Mouse (Mus musculus): Measurements from ENCODE around the gene Ropn1. TPM values are rescaled to one million over a fixed set of nuclear protein-coding genes. Genes with fewer than 3 reads are reported as not detected.
"Not testable (repeated sequence)": the region's sequence is repeated elsewhere in the genome, so short reads cannot be mapped to it uniquely, and the experiment has no call there.

The Ropn1 gene
- polyA plus RNA-seq, 1 experiment from 2014 or later = not detected

DNA sequence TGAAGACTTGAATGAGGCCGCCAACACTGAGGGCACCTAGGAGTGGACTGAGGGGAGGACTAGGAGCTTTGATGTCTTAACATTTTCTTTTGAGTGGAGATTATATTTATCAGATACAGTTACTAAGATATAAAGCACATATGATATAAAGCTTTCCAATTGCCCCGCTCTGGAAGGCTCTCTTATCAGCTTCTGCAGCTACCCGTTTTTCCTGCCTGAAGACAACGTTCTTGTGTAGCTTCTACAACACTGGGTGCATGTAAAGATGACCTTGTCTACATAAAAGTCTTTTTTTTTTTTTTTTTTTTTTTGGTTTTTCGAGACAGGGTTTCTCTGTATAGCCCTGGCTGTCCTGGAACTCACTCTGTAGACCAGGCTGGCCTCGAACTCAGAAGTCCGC, 44.8 kb downstream of the Ropn1 start:
- 98% methylated on average over 6 of the region's 7 CpGs for WGBS
- H3K4me1 ChIP-seq (replicated peaks) = peaks cover 6% of the 10 kb centered on the region
- ATAC-seq = no peak
- H3K36me3 ChIP-seq = peaks cover 8% of the 10 kb centered on the region; the same call in 1 of the 2 replicates
- H3K4me2 ChIP-seq (replicated peaks) = no peak overlapping the region
- H3K27ac ChIP-seq = no peak overlapping the region
- H3K9ac ChIP-seq (replicated peaks) = no peak overlapping the region
- no peaks in the 10 kb centered on the region for H3K9me3 ChIP-seq
- no peaks in the 10 kb centered on the region for H3K27me3 ChIP-seq
- no peak overlapping the region for H3K4me3 ChIP-seq (replicated peaks)

DNA sequence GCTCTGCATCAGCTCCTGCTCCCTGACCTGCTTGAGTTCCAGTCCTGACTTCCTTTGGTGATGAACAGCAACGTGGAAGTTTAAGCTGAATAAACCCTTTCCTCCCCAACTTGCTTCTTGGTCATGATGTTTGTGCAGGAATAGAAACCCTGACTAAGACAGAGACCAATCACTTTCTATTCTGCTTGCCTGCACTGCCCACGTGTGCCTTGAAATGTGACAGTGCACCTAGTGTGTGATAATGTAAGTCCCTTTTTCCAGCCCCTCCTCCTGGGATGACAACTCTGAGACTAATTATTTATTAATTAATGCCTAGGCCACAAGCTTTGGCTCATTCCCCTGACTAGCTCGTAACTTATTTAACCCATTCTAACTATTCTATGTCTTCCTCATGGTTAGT, 49.0 kb downstream of the Ropn1 start:
- WGBS = 81% methylated on average over 3 of the region's 3 CpGs
- H3K4me3 ChIP-seq (replicated peaks); H3K9me3 ChIP-seq; H3K27me3 ChIP-seq; ATAC-seq; H3K36me3 ChIP-seq; H3K9ac ChIP-seq (replicated peaks); H3K27ac ChIP-seq; H3K4me2 ChIP-seq (replicated peaks); H3K4me1 ChIP-seq (replicated peaks): not testable (repeated sequence)

DNA sequence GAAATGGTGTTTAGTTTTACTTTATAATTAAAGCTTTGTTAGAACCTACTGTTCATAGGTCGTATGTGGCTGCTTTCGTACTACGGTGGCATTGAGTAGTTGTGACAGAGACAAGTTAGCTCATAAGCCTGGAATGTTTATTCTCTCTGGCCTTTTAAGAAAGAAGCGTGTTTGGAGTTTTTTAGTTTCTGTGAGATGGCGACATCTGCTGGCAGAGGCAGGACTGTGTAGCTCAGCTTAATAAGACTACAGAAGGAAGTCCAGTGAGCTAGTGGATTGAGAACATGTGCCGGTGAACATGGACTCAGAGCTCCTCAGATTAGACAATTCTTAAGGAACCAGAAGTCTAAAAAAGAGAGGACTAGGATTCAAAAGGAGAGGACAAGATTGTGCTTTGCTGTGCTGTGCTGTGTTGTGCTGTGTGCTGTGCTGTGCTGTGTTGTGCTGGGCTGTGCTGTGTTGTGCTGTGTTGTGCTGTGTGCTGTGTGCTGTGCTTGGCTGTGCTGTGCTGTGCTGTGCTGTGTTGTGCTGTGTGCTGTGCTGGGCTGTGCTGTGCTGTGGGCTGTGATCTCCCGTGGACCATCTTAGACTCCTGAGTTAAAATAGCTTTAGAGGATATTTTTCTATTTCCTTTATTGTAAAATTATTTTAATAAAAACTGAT, 50.6 kb downstream of the Ropn1 start:
- H3K27ac ChIP-seq = no peak overlapping the region
- H3K36me3 ChIP-seq = peaks cover 12% of the 10 kb centered on the region
- no peaks in the 10 kb centered on the region for H3K27me3 ChIP-seq
- H3K4me3 ChIP-seq (replicated peaks) = no peak overlapping the region
- no peaks in the 10 kb centered on the region for H3K9me3 ChIP-seq
- no peak overlapping the region for H3K4me2 ChIP-seq (replicated peaks)
- WGBS = 31% methylated on average over 7 of the region's 7 CpGs
- no peak overlapping the region for H3K9ac ChIP-seq (replicated peaks)
- ATAC-seq = peak; percentile 88
- H3K4me1 ChIP-seq (replicated peaks) = no peaks in the 10 kb centered on the region

DNA sequence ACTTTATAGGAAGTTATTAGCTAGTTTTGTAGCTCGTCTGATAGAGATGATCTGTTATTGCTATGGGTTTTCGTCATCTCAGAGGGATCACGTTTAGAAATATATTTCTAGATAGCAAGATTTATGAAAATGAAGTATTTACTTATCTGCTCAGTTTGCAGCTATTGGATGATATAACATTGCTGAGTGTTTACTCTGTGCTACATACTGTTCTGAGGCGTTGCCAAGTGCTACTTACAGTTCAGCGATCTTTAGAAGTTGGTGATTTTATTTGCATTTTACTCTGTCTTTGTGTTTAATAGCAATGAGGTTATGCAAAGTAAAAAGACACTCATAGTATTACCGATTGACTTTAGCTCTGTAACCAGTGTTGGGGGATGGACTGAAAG, 51.1 kb downstream of the Ropn1 start:
- Histone ChIP-seq H3K4me1 (replicated peaks) (no peaks in the 10 kb centered on the region), H3K9ac (replicated peaks) (no peak overlapping the region), H3K27ac (no peak overlapping the region), H3K27me3 (no peaks in the 10 kb centered on the region), H3K9me3 (no peaks in the 10 kb centered on the region), H3K36me3 (peaks cover 15% of the 10 kb centered on the region), H3K4me2 (replicated peaks) (no peak overlapping the region), H3K4me3 (replicated peaks) (no peak overlapping the region)
- WGBS = 89% methylated on average over 6 of the region's 6 CpGs
- no peak for ATAC-seq

DNA sequence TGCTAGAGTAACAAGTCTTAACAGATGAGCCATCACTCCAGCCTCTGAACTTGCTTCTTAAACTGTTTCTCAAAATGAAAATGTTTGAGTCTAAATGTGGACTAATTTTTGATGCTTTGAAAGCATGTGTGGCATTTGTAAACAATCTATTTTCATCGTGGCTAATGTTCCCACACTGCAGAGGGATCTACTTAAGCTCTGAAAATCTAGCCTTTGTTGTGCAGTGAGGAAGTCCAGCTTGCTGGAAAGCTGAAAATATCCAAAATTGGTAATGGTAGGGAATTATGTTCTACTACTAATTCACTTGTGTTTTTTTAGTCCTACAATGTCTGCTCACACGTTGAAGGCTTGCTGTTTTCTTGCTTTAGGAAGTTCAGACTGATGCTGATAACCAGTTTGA, 56.3 kb downstream of the Ropn1 start:
- H3K9me3 ChIP-seq = no peaks in the 10 kb centered on the region
- peaks cover 32% of the 10 kb centered on the region for H3K36me3 ChIP-seq
- H3K4me2 ChIP-seq (replicated peaks) = no peak overlapping the region
- no peak overlapping the region for H3K4me3 ChIP-seq (replicated peaks)
- no peak overlapping the region for H3K9ac ChIP-seq (replicated peaks)
- ATAC-seq = no peak
- 92% methylated on average over 2 of the region's 2 CpGs for WGBS
- no peaks in the 10 kb centered on the region for H3K27me3 ChIP-seq
- no peak overlapping the region for H3K27ac ChIP-seq
- no peaks in the 10 kb centered on the region for H3K4me1 ChIP-seq (replicated peaks)

DNA sequence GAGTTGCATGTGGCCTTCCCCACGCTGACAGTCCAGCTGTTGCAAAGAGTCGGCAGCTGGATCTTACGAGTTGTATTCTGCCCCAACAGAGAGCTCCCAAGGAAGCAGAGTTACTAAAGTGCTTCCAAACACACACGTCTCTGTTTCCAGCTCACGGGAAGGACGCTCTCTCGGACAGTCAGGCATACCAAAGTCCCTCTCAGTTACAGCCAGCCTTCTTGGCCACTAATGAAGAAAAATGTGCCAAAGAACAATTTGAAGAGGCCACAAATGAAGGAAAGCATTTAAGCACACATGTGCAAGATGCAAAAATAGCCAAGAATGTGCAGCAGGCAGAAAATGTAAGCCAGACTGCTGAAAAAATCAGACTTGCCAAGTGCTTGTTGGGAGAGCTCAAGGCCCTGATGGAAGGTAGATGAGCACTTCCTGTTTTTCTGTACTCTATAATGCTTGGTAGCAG, 56.8 kb downstream of the Ropn1 start:
- Histone ChIP-seq H3K4me3 (replicated peaks) (no peak overlapping the region), H3K9ac (replicated peaks) (no peak overlapping the region), H3K9me3 (no peaks in the 10 kb centered on the region), H3K4me1 (replicated peaks) (no peaks in the 10 kb centered on the region), H3K4me2 (replicated peaks) (no peak overlapping the region), H3K27me3 (no peaks in the 10 kb centered on the region), H3K36me3 (peaks cover 32% of the 10 kb centered on the region), H3K27ac (no peak overlapping the region)
- ATAC-seq = no peak
- 93% methylated on average over 7 of the region's 7 CpGs for WGBS

DNA sequence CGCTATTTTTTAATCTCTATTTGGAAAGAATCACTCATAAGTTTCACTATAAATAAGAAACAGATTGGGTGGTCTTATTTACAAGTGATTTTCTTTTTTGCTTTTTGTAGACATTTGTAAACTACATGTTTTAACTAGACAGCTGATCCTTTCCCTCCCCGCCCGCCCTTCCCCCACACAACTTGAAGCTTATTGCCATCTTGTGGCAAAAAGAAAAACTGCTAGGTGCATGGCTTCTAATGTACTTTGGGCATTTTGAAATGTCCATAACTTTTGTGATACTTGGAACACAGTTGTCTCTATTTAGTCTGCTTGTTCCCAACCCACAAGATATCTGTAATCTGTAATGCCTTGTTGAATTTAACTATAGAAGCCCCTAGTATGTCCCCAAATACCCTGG, 61.8 kb downstream of the Ropn1 start:
- no peaks in the 10 kb centered on the region for H3K27me3 ChIP-seq
- no peaks in the 10 kb centered on the region for H3K4me1 ChIP-seq (replicated peaks)
- 93% methylated on average over 3 of the region's 3 CpGs for WGBS
- no peaks in the 10 kb centered on the region for H3K9me3 ChIP-seq
- no peak overlapping the region for H3K4me3 ChIP-seq (replicated peaks)
- no peak overlapping the region for H3K27ac ChIP-seq
- peaks cover 27% of the 10 kb centered on the region for H3K36me3 ChIP-seq
- no peak overlapping the region for H3K4me2 ChIP-seq (replicated peaks)
- H3K9ac ChIP-seq (replicated peaks) = no peak overlapping the region
- no peak for ATAC-seq

DNA sequence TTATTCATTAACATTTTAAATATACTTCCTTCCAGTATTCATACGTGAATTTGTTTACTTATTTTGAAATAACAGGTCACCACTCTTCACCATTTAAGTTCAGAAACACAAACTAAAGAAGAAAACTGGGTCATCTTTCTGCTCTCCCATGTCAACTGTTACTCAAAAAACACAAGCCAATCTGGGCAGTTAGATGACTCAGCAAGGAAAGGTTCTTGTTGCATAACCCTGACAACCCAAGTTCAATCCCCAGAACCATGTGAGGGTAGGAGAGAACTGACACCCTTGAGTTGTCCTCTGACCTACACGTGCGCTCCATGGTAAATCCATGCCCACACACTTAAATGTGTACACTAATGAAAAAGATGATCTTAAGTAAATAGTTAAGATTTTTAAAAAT, 75.4 kb downstream of the Ropn1 start:
- H3K27ac ChIP-seq = no peak overlapping the region
- whole genome bisulfite sequencing = 96% methylated on average over 3 of the region's 3 CpGs

More for the DNA sequence above, 75.4 kb downstream of the Ropn1 start:
- H3K9ac ChIP-seq (replicated peaks) = no peak overlapping the region
- H3K4me1 ChIP-seq (replicated peaks) = no peaks in the 10 kb centered on the region
- no peak overlapping the region for H3K4me3 ChIP-seq (replicated peaks)
- no peak for ATAC-seq
- H3K27me3 ChIP-seq = no peaks in the 10 kb centered on the region
- no peak overlapping the region for H3K4me2 ChIP-seq (replicated peaks)
- H3K36me3 ChIP-seq = peaks cover 28% of the 10 kb centered on the region
- no peaks in the 10 kb centered on the region for H3K9me3 ChIP-seq

Other genes with a start within 250 kb of the Ropn1 start
- gene Kalrn, start 76.4 kb upstream of the Ropn1 start, polyA plus RNA-seq (2015; fragmentation: Nextera tagmentation; extraction: Ambion mirVana) = 38.5 and 39.6 TPM in 2 replicates
- 5.5 TPM in 2 replicates for gene Ccdc14, start 40.7 kb downstream of the Ropn1 start, polyA plus RNA-seq (2015; fragmentation: Nextera tagmentation; extraction: Ambion mirVana)
- 3.7 and 3.9 TPM in 2 replicates for gene Mylk, start 95.3 kb downstream of the Ropn1 start, polyA plus RNA-seq (2015; fragmentation: Nextera tagmentation; extraction: Ambion mirVana)